Mouse (Mus musculus) adrenal gland, adult 18-20 months (tissue): ENCODE measurements around the gene Gpr183. TPM values are rescaled to one million over a fixed set of nuclear protein-coding genes. Genes with fewer than 3 reads are reported as not detected.

ENCODE experiments used
- DNase-seq, 2 experiments: peaks; one replicate each; pipeline ENCODE4 v3.0.0; 2021 to 2022; ENCODE audit warnings: low spot score in 2 of 2
- total RNA-seq, 2 experiments: library from RNA; stranded (reverse); gene quantifications; 1 replicate in 1 of 2; 2 replicates in 1 of 2; pipeline ENCODE4 v1.2.3; 2021

Gene Gpr183
- total RNA-seq, 2 experiments from 2014 or later, result 0.67 to 0.93 TPM

DNA sequence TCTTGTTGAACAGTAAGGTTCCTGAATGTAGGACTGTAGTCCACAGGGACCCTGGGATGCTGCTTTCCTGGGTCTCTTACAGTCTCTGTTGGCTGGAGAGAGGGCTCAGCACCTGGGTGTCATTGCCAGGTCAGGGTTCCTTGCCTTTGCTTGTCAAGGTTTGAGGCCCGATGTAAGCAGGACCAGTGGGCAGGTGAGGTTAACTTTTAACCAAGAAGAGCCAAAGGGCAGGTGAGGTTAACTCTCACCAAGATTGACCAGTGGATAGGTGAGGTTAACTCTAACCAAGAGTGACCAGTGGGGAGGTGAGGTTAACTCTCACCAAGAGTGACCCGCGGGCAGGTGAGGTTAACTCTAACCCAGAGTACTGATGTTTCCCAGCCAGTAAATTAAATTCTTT, 24.3 kb upstream of the Gpr183 start:
- no peak for DNase-seq

GRCm38 (mm10) chr14:121987691-121988090, 22.7 kb upstream of the Gpr183 start:
- DNase-seq, result no peak

DNA sequence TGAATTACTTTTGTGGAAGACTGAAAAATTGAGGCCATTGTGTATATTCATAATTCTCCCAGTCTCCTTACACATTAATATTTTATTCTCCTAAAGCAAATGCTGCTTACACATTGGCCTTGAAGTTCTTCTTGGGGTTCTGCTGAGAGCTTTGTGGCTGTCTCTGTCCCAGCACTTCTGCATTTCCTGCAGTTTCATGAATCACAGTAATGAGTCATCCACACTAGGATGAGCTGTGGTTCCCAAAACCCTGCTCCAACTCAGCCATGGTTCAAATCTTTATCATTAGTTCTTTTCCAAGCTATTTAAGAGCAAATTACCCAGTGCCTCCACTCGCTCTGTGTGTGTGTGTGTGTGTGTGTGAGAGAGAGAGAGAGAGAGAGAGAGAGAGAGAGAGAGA, 22.3 kb upstream of the Gpr183 start:
- no peak for DNase-seq

DNA sequence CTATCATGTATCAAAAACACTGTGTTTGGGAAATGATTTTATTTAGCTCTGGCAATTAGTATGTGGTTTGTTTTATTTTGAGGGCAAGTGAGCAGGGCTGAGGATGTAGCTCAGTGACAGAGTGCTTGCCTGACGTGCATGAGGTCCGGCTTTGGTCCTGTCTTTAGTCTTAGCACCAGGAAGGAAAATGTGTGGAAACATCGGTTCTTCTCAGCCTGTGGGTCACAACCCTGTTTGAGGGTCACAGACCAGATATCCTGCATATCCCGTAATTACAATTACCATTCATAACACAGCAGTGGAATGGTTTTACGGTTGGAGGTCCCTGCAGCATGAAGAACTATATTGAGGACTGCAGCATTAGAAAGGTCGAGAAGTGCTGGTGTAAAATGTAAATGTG, 21.0 kb upstream of the Gpr183 start:
- no peak for DNase-seq

- DNase-seq, result no peak
Measured at GRCm38 (mm10) chr14:121985477-121985876, 20.5 kb upstream of the Gpr183 start.

- DNase-seq, result no peak
Measured at GRCm38 (mm10) chr14:121983009-121983933, 18.3 kb upstream of the Gpr183 start.

GRCm38 (mm10) chr14:121981531-121981930, 16.5 kb upstream of the Gpr183 start:
- no peak for DNase-seq

- DNase-seq, result no peak
Measured at GRCm38 (mm10) chr14:121973114-121973513, 8.1 kb upstream of the Gpr183 start.

- no peak for DNase-seq
Measured at GRCm38 (mm10) chr14:121970402-121970801, 5.4 kb upstream of the Gpr183 start.

- DNase-seq, result no peak
Measured at GRCm38 (mm10) chr14:121967095-121967494, 2.1 kb upstream of the Gpr183 start.

- DNase-seq, result no peak
Measured at GRCm38 (mm10) chr14:121965461-121965860, 466 bp upstream of the Gpr183 start.

- DNase-seq, result no peak
Measured at GRCm38 (mm10) chr14:121963942-121964335, 1.1 kb downstream of the Gpr183 start.

GRCm38 (mm10) chr14:121963251-121963941, 1.6 kb downstream of the Gpr183 start:
- DNase-seq, result no peak

- no peak for DNase-seq
Measured at GRCm38 (mm10) chr14:121962128-121962890, 2.7 kb downstream of the Gpr183 start.

GRCm38 (mm10) chr14:121961496-121962127, 3.4 kb downstream of the Gpr183 start:
- no peak for DNase-seq

DNA sequence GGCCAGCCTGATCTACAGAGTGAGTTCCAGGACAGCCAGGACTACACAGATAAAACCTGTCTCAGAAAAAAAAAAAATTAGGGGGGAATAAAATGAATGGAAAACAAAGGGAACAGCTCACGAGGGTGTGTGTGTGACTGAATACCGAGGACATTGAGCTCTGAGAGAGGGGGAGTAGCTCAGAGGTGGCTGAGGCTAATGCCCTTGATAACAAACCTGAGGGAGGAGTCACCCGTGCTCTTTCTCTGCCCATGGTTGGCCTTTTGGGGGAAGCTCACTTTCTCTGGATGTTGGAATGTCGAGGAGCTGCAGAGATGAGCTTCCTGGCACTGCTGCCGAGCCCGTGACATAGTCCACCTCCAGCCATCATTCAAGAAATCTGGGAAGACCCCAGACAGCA, 4.0 kb downstream of the Gpr183 start:
- no peak for DNase-seq

DNA sequence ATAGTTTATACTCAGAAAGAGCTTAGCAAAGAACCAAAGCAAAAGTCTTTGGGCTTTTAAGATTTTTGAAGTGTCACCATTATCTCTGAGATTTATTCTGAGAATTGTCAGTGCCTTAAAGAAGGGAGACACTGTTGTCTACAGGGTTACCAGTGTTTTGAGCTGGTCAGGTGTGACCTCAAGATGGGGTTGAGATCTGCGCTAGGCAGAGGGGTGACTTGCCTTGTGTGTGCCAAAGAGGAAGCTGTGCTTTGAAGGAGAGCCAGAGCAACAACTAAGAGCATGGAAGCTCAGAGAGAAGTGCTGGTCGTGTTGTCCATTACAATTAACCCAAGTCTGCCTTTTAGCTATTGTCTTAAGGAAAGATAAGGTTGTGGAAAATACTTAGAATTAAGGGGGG, 4.5 kb downstream of the Gpr183 start:
- no peak for DNase-seq

DNA sequence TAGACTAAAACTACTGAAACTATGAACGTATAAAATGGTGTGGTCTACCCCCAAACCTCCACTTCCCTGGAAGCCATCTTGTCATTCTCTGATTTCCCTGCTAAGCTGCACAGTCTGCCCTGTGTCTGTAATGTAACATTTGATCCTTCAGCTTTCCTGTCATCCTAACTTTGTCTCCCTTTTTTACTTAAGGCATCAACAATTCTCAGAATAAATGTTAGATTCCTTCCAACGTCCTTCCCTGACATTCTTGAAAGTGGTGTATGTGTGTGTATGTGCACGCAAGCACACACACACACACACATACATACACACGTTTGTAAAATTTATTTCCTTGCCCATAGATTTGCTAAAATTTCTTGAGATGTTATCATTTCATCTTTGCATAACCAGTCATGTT, 5.0 kb downstream of the Gpr183 start:
- no peak for DNase-seq

DNA sequence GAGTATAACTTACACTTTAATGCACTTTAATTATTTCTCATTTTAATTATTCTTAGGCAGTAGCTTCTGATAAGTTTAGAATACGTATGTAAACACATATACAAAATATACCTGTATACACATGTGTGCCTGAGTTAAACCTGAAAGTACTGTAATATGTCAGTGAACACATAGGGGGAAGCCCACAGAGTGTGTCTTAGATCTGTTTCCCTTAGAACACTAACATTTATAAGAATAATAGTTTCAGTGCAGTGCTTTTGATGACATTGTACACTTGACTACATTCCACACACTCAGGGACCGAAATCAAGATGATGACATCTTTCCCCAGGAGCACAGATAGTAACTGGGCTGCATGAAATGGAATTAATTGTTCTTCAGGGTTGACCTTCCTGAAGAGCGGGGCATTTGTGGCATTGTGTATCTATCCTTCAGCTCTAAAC, 5.4 kb downstream of the Gpr183 start:
- DNase-seq, result no peak

GRCm38 (mm10) chr14:121958751-121959537, 6.1 kb downstream of the Gpr183 start:
- no peak for DNase-seq
